Mouse (Mus musculus) liver, adult 2 months (tissue): ENCODE data around the gene Kcnj6. TPM values are rescaled to one million over a fixed set of nuclear protein-coding genes. Genes with fewer than 3 reads are reported as not detected.

ENCODE experiments used
- DNase-seq: peaks from one replicate; pipeline ENCODE4 v3.0.0-alpha.2; 2011; ENCODE audit warnings: low read depth, low spot score; ENCODE audit errors: extremely low read depth
- H3K27ac ChIP-seq: fragments of 200-500 bp; replicated peaks from 2 replicates; pipeline ENCODE4 v1.5.1; 2012; ENCODE audit warnings: low read depth, mild to moderate bottlenecking, control low read depth, inconsistent platforms, low read length; ENCODE audit not compliant: insufficient read depth
- H3K27me3 ChIP-seq: fragments of 200-500 bp; 2 replicates; pipeline ENCODE4 v1.6.1; 2012; ENCODE audit warnings: mild to moderate bottlenecking, moderate library complexity, low read length, inconsistent platforms; ENCODE audit not compliant: control insufficient read depth, insufficient read depth
- H3K36me3 ChIP-seq: fragments of 200-500 bp; 2 replicates; pipeline ENCODE4 v1.6.1; 2012; ENCODE audit warnings: low read length, inconsistent platforms; ENCODE audit not compliant: control insufficient read depth, insufficient read depth
- H3K4me1 ChIP-seq: fragments of 200-500 bp; 2 replicates; pipeline ENCODE4 v1.6.1; 2011; ENCODE audit warnings: low read length; ENCODE audit not compliant: control insufficient read depth, insufficient read depth
- H3K4me3 ChIP-seq: fragments of 200-500 bp; 2 replicates; pipeline ENCODE4 v1.5.1; 2011; ENCODE audit warnings: low read depth, mild to moderate bottlenecking, control low read depth, low read length, moderate library complexity; ENCODE audit not compliant: insufficient read depth
- H3K79me2 ChIP-seq: fragments of 200-500 bp; 2 replicates; pipeline ENCODE4 v1.6.1; 2012; ENCODE audit warnings: inconsistent platforms, mild to moderate bottlenecking, low read length, moderate library complexity; ENCODE audit not compliant: control insufficient read depth, insufficient read depth
- H3K9ac ChIP-seq: fragments of 200-500 bp; 2 replicates; pipeline ENCODE4 v1.6.1; 2012; ENCODE audit warnings: low read depth, mild to moderate bottlenecking, control low read depth, inconsistent platforms, low read length
- CTCF ChIP-seq: fragments of 200-500 bp; IDR thresholded peaks from 2 replicates; pipeline ENCODE4 v1.5.1; 2011; ENCODE audit warnings: low read depth, low read length, control low read depth
- POLR2A ChIP-seq: fragments of 200-500 bp; IDR thresholded peaks from 2 replicates; pipeline ENCODE4 v1.6.1; 2011; ENCODE audit warnings: low read length, control low read depth; ENCODE audit not compliant: insufficient read depth; ENCODE audit errors: extremely low read depth
- WGBS: fragments of 180-500 bp; shearing (Covaris S2); methylation state at CpG from one replicate; pipeline ENCODE4 v1.1.7; 2018; 5-methylcytosine and 5-hydroxymethylcytosine counted together
- polyA plus RNA-seq: library from polyadenylated mRNA; depleted of rRNA; stranded (reverse); fragments of >200 nt; gene quantifications from 2 replicates; pipeline ENCODE4 v1.2.3, GENCODE M21; 2012
- total RNA-seq: library from RNA; depleted of rRNA; stranded (reverse); fragments of >200 nt; gene quantifications from 2 replicates; pipeline ENCODE4 v1.2.3, GENCODE M21; 2014

Gene Kcnj6
- total and polyA plus RNA-seq, 2 experiments, result not detected

GRCm38 (mm10) chr16:94718919-94719318 is 278.6 kb downstream of the Kcnj6 start:
- H3K79me2 ChIP-seq, result no peaks in the 10 kb centered on the region
- no peaks in the 10 kb centered on the region; the same call in 1 of the 2 replicates for H3K4me1 ChIP-seq
- DNase-seq, result no peak
- H3K27me3 ChIP-seq, result no peaks in the 10 kb centered on the region
- WGBS, result 73% methylated on average over 4 of the region's 4 CpGs
- H3K36me3 ChIP-seq, result no peaks in the 10 kb centered on the region
- H3K27ac ChIP-seq, result no peak overlapping the region
- TF ChIP-seq CTCF (no peak), POLR2A (no peak)
- no peak overlapping the region for H3K4me3 ChIP-seq
- no peak overlapping the region for H3K9ac ChIP-seq

DNA sequence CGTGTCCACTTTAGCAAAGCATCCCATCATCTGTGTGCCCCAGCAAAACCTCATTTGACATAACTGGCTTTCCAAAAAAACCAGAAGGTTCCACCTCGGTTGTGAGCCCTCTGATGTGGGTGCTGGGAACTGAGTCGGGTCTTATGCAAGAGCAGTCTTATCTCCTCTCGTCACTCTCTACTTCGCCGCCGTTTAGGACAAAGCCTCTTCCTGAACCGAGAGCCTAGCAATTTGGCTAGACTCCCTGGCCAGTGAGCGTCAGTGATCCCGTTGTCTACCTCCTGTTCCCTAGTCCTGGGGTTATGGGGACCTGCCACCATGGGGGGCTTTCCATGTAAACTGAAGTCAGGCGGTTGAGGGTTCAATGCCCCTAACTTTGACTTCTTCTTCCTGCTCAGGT is 280.4 kb downstream of the Kcnj6 start:
- no peak overlapping the region for H3K9ac ChIP-seq
- H3K79me2 ChIP-seq, result no peaks in the 10 kb centered on the region
- DNase-seq, result no peak
- no peak overlapping the region for H3K27ac ChIP-seq
- no peaks in the 10 kb centered on the region for H3K27me3 ChIP-seq
- H3K4me3 ChIP-seq, result no peak overlapping the region
- WGBS, result 90% methylated on average over 11 of the region's 11 CpGs
- TF ChIP-seq POLR2A (no peak), CTCF (no peak)
- peaks cover 3% of the 10 kb centered on the region; the same call in 1 of the 2 replicates for H3K4me1 ChIP-seq
- H3K36me3 ChIP-seq, result no peaks in the 10 kb centered on the region

GRCm38 (mm10) chr16:94714483-94714882 is 283.0 kb downstream of the Kcnj6 start:
- 69% methylated on average over 14 of the region's 14 CpGs for WGBS
- no peak overlapping the region for H3K9ac ChIP-seq
- H3K4me3 ChIP-seq, result no peak overlapping the region
- H3K36me3 ChIP-seq, result no peaks in the 10 kb centered on the region
- H3K27ac ChIP-seq, result no peak overlapping the region
- no peaks in the 10 kb centered on the region for H3K79me2 ChIP-seq
- H3K27me3 ChIP-seq, result no peaks in the 10 kb centered on the region
- H3K4me1 ChIP-seq, result peaks cover 3% of the 10 kb centered on the region; the same call in 1 of the 2 replicates
- no peak for DNase-seq
- TF ChIP-seq POLR2A (no peak), CTCF (no peak)

GRCm38 (mm10) chr16:94713480-94714094 is 283.9 kb downstream of the Kcnj6 start:
- TF ChIP-seq CTCF, result peak; percentile 86
- TF ChIP-seq POLR2A, result no peak
- 12% methylated on average over 25 of the region's 25 CpGs for whole genome bisulfite sequencing
- peak; percentile 28 for DNase-seq
- no peaks in the 10 kb centered on the region for H3K79me2 ChIP-seq
- peaks cover 3% of the 10 kb centered on the region; the same call in 1 of the 2 replicates for H3K4me1 ChIP-seq
- peak overlapping the region; percentile 9; the same call in 1 of the 2 replicates for H3K4me3 ChIP-seq
- no peaks in the 10 kb centered on the region for H3K36me3 ChIP-seq
- H3K27me3 ChIP-seq, result no peaks in the 10 kb centered on the region
- no peak overlapping the region for H3K27ac ChIP-seq
- H3K9ac ChIP-seq, result no peak overlapping the region

DNA sequence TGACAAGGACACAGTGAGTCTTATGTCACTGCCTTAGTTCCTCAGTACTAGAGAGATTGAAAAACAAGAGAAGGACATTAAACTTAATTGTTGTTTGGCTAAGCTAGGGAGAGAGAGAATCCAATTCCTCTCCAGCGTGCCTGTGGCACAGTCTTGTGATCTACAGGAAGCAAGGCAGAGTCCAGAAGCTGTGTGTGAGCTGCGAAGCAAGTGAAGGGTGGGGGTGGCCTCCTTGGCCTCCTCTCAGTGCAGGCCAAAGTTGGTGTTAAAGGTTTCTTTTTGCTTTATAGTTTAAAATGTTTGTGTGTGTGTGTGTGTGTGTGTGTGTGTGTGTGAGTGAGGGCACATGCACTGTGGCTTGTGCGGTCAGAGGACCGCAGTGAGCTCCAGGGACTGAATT is 295.5 kb downstream of the Kcnj6 start:
- Histone ChIP-seq H3K4me1 (no peaks in the 10 kb centered on the region), H3K4me3 (no peak overlapping the region), H3K9ac (no peak overlapping the region), H3K36me3 (no peaks in the 10 kb centered on the region), H3K27ac (no peak overlapping the region), H3K79me2 (no peaks in the 10 kb centered on the region), H3K27me3 (no peaks in the 10 kb centered on the region)
- TF ChIP-seq POLR2A (no peak), CTCF (no peak)
- WGBS, result 89% methylated on average over 4 of the region's 4 CpGs
- no peak for DNase-seq

DNA sequence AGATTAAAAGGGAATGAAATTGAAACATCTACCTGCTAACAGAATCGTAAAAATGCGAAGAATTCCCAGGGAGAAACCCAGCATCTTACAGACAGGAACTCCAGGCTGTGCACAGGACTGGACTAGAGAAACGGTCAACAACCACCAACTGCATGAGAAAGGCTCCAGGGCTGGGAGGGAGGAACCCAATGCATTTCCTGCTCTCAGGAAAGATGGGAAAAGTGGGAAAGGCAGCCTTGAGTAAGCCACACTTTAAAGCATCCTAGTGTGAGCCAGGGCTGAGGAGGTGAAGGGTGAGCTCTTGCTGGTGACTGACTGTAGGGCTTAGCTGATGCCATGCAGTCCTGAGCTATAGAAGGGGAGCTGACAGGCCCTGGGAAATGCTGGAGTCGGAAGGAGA is 296.4 kb downstream of the Kcnj6 start:
- Histone ChIP-seq H3K36me3 (no peaks in the 10 kb centered on the region), H3K4me1 (no peaks in the 10 kb centered on the region), H3K27ac (no peak overlapping the region), H3K79me2 (no peaks in the 10 kb centered on the region), H3K27me3 (no peaks in the 10 kb centered on the region), H3K9ac (no peak overlapping the region), H3K4me3 (no peak overlapping the region)
- WGBS, result 88% methylated on average over 4 of the region's 4 CpGs
- DNase-seq, result no peak
- TF ChIP-seq CTCF, result no peak
- TF ChIP-seq POLR2A, result no peak
